Mouse (Mus musculus) bone marrow macrophage, adult 2 months (primary cell): ENCODE results near the gene Pcyt2.

Source experiments
- CTCF ChIP-seq: IDR thresholded peaks from 2 replicates; pipeline ENCODE4 v1.5.1; 2012; ENCODE audit warnings: low read depth, mild to moderate bottlenecking, low read length, moderate library complexity
- POLR2A ChIP-seq: IDR thresholded peaks from 2 replicates; pipeline ENCODE4 v1.6.1; 2012; ENCODE audit warnings: mild to moderate bottlenecking, low read depth, low read length, borderline replicate concordance

DNA sequence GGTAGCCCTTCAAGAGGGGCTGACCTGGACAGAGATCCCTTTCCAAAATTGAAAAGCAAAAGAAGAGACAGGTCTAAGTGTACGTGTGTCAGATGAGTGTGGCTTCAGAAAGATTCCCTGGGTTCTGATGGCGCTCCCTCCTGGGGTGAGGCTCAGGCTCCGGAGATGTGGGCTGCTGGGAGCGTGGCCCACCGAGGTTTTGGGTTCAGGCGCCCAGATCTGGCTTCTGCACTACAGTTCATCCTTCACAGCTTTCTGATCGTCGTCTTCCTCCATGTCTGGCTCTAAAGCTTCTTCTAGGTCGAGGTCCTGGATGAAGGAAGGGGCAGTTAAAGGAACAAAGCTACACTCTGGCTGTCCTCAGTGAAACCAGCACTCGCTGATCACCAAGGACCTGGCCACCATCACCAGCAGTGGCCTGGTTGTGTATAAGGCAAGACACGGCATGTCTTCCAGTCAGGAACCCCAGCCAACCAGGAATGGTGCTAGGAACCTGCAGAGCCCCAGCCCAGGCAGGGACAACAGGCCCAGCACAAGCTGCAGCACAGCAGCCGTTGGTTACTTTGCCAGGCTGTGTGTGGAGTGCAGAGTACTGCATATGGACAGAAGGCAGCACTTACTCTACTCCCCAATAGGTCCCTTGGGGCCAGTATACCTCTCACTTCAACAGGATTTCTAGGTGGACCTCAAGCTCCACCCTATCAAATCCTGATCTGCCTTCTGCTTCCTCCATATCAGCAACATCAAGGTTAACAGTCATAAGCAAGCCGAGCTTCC, 56.6 kb downstream of the Pcyt2 start:
- TF ChIP-seq CTCF: no peak
- TF ChIP-seq POLR2A: no peak
